In the genomic region with DNA sequence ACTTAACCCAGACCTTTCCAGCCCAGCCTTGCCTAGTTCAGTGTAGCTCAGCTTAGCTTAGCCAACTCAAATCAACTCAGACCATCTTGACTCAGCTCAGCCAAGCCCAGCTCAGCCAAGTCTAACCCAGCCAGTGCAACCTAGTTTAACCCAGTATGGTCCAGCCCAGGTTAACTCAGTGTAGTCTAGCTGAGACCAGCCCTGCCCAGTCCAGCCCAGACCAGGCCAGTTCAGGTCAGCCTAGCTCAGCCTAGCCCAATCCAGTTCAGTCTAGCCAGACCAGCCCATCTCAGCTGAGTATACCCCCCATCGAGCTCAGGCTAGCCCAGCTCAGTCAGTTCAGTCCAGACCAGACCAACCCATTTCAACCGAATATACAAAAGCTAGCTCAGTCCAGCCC, we compare ENCODE assay signal across 13 mouse cellular contexts.
DNase-seq lines count a peak whose midpoint lies in the region; ATAC-seq lines count a peak whose summit lies in the region.
"Had no signal": no experiment of that assay in that cellular context is flagged by ENCODE, and none has a peak within 500 bp of the region (broad histone marks: within the 10 kb centered on the region; RNA-seq: fewer than 3 reads in every experiment).

No protein-coding gene starts in this region.

- H3K9ac ChIP-seq in hindbrain, embryonic 12.5 days: no peak overlapping the region
- no peak overlapping the region for H3K9ac ChIP-seq in hindbrain, embryonic 16.5 days (ENCODE audit: low read depth, low read length)
- H3K9ac ChIP-seq in neural tube, embryonic 11.5 days (ENCODE audit: low read length): no peak overlapping the region
- H3K9ac ChIP-seq in neural tube, embryonic 15.5 days (replicated peaks): no peak overlapping the region
- H3K9ac ChIP-seq in limb, embryonic 15.5 days: no peak overlapping the region

- no peak overlapping the region for H3K27ac ChIP-seq in hindbrain, embryonic 12.5 days
- no peak overlapping the region for H3K27ac ChIP-seq in hindbrain, embryonic 16.5 days (ENCODE audit: low read depth, low read length)
- no peak overlapping the region for H3K27ac ChIP-seq in neural tube, embryonic 11.5 days (ENCODE audit: low read depth, low read length)
- H3K27ac ChIP-seq in neural tube, embryonic 15.5 days (replicated peaks): no peak overlapping the region
- H3K27ac ChIP-seq in limb, embryonic 15.5 days: no peak overlapping the region

- ATAC-seq in hindbrain, embryonic 12.5 days (ENCODE audit: low FRiP score): peak; percentile 51
- no peak for ATAC-seq in hindbrain, embryonic 16.5 days
- peak; percentile 35; the same call in 1 of the 2 replicates for ATAC-seq in neural tube, embryonic 11.5 days (ENCODE audit: insufficient read depth, low FRiP score, low TSS enrichment)
- no peak for ATAC-seq in neural tube, embryonic 15.5 days (ENCODE audit: low FRiP score)
- 0 out of 2 replicates have a peak, but pooled peaks have one; percentile 22 for ATAC-seq in limb, embryonic 15.5 days (ENCODE audit: insufficient number of reproducible peaks, low FRiP score, low TSS enrichment, low read depth)

- no peaks in the 10 kb centered on the region for H3K27me3 ChIP-seq in hindbrain, embryonic 12.5 days
- H3K27me3 ChIP-seq in hindbrain, embryonic 16.5 days (replicated peaks; ENCODE audit: control insufficient read depth, insufficient read depth, low read length): no peaks in the 10 kb centered on the region
- H3K27me3 ChIP-seq in neural tube, embryonic 11.5 days (ENCODE audit: control insufficient read depth, insufficient read depth, low read length): no peaks in the 10 kb centered on the region
- no peaks in the 10 kb centered on the region for H3K27me3 ChIP-seq in neural tube, embryonic 15.5 days (replicated peaks)
- H3K27me3 ChIP-seq in limb, embryonic 15.5 days: no peaks in the 10 kb centered on the region
- H3K27me3 ChIP-seq: CH12.LX had no signal

- no peaks in the 10 kb centered on the region for H3K9me3 ChIP-seq in hindbrain, embryonic 12.5 days (replicated peaks)
- H3K9me3 ChIP-seq in hindbrain, embryonic 16.5 days (ENCODE audit: control insufficient read depth, low read length): no peaks in the 10 kb centered on the region
- H3K9me3 ChIP-seq in neural tube, embryonic 11.5 days (ENCODE audit: control insufficient read depth, low read length): no peaks in the 10 kb centered on the region
- no peaks in the 10 kb centered on the region for H3K9me3 ChIP-seq in neural tube, embryonic 15.5 days (replicated peaks)
- no peaks in the 10 kb centered on the region for H3K9me3 ChIP-seq in limb, embryonic 15.5 days

- no peak overlapping the region for H3K4me3 ChIP-seq in hindbrain, embryonic 12.5 days
- H3K4me3 ChIP-seq in hindbrain, embryonic 16.5 days (ENCODE audit: low read length): no peak overlapping the region
- no peak overlapping the region for H3K4me3 ChIP-seq in neural tube, embryonic 11.5 days (ENCODE audit: low read depth, low read length)
- no peak overlapping the region for H3K4me3 ChIP-seq in neural tube, embryonic 15.5 days (replicated peaks)
- no peak overlapping the region for H3K4me3 ChIP-seq in limb, embryonic 15.5 days
- H3K4me3 ChIP-seq: erythroblast, embryonic 14.5 days; myocyte had no signal

- no peak for DNase-seq in neural tube, embryonic 11.5 days (ENCODE audit: low spot score)
- DNase-seq in right cerebral cortex, postnatal 25 days: no peak
- DNase-seq in cerebellum, adult 11 months: no peak
- DNase-seq: cerebellum, adult 9-11 months; gastrocnemius, postnatal 14 days; heart, postnatal 4 days had no signal

- 72% methylated on average over 2 of the region's 2 CpGs for WGBS in hindbrain, embryonic 12.5 days
- WGBS in hindbrain, embryonic 16.5 days: 73% methylated on average over 2 of the region's 2 CpGs
- 60% methylated on average over 2 of the region's 2 CpGs for WGBS in neural tube, embryonic 11.5 days
- WGBS in neural tube, embryonic 15.5 days: 79% methylated on average over 2 of the region's 2 CpGs
- 76% methylated on average over 2 of the region's 2 CpGs for WGBS in limb, embryonic 15.5 days

- H3K4me2 ChIP-seq in hindbrain, embryonic 12.5 days (replicated peaks): no peak overlapping the region
- H3K4me2 ChIP-seq in hindbrain, embryonic 16.5 days (ENCODE audit: low read length): no peak overlapping the region
- H3K4me2 ChIP-seq in neural tube, embryonic 11.5 days (ENCODE audit: low read depth): no peak overlapping the region
- no peak overlapping the region for H3K4me2 ChIP-seq in neural tube, embryonic 15.5 days
- H3K4me2 ChIP-seq in limb, embryonic 15.5 days: no peak overlapping the region

- H3K36me3 ChIP-seq in hindbrain, embryonic 12.5 days: no peaks in the 10 kb centered on the region
- no peaks in the 10 kb centered on the region for H3K36me3 ChIP-seq in hindbrain, embryonic 16.5 days (ENCODE audit: control insufficient read depth, insufficient read depth, low read length)
- no peaks in the 10 kb centered on the region for H3K36me3 ChIP-seq in neural tube, embryonic 11.5 days (ENCODE audit: control insufficient read depth, insufficient read depth, low read length)
- no peaks in the 10 kb centered on the region for H3K36me3 ChIP-seq in neural tube, embryonic 15.5 days
- no peaks in the 10 kb centered on the region for H3K36me3 ChIP-seq in limb, embryonic 15.5 days

- H3K4me1 ChIP-seq in hindbrain, embryonic 12.5 days: no peaks in the 10 kb centered on the region
- H3K4me1 ChIP-seq in hindbrain, embryonic 16.5 days (ENCODE audit: control insufficient read depth, insufficient read depth, low read depth, low read length): no peaks in the 10 kb centered on the region
- no peaks in the 10 kb centered on the region for H3K4me1 ChIP-seq in neural tube, embryonic 11.5 days (ENCODE audit: control insufficient read depth, insufficient read depth, low read length)
- H3K4me1 ChIP-seq in neural tube, embryonic 15.5 days: no peaks in the 10 kb centered on the region
- H3K4me1 ChIP-seq in limb, embryonic 15.5 days: no peaks in the 10 kb centered on the region

Comparison
In these comparisons a context has a peak if more than half of its experiments do, and no peak if none do; other contexts are left out.
1. ATAC-seq: peak in hindbrain, embryonic 12.5 days (single experiment), neural tube, embryonic 11.5 days (single experiment) and limb, embryonic 15.5 days (single experiment); none in hindbrain, embryonic 16.5 days (single experiment) and neural tube, embryonic 15.5 days (single experiment).